Mouse (Mus musculus) forebrain, embryonic 13.5 days (tissue): Measurements from ENCODE around the gene Usp2. TPM values are rescaled to one million over a fixed set of nuclear protein-coding genes. Genes with fewer than 3 reads are reported as not detected.

Experiments
- ATAC-seq: fragments of 200-750 bp; cut with Nextera tagmentation; 2 replicates; pipeline ENCODE4 v1.8.0; 2017
- H3K27ac ChIP-seq: fragments of 300-500 bp; sonication (generic); 2 replicates; pipeline ENCODE4 v1.5.1; 2015; ENCODE audit warnings: inconsistent platforms, mild to moderate bottlenecking, moderate library complexity
- H3K27me3 ChIP-seq: fragments of 300-500 bp; sonication (generic); 2 replicates; pipeline ENCODE4 v1.6.1; 2015; ENCODE audit warnings: mild to moderate bottlenecking, inconsistent platforms
- H3K36me3 ChIP-seq: fragments of 300-500 bp; sonication (generic); 2 replicates; pipeline ENCODE4 v1.6.1; 2015; ENCODE audit warnings: mild to moderate bottlenecking, inconsistent platforms; ENCODE audit not compliant: poor library complexity, severe bottlenecking
- H3K4me1 ChIP-seq: fragments of 300-500 bp; sonication (generic); 2 replicates; pipeline ENCODE4 v1.6.1; 2015; ENCODE audit warnings: inconsistent platforms
- H3K4me2 ChIP-seq: fragments of 300-500 bp; sonication (generic); 2 replicates; pipeline ENCODE4 v1.6.1; 2015; ENCODE audit warnings: inconsistent platforms, mild to moderate bottlenecking, moderate library complexity
- H3K4me3 ChIP-seq: fragments of 300-500 bp; sonication (generic); 2 replicates; pipeline ENCODE4 v1.5.1; 2015; ENCODE audit warnings: mild to moderate bottlenecking, inconsistent platforms
- H3K9ac ChIP-seq: fragments of 300-500 bp; sonication (generic); 2 replicates; pipeline ENCODE4 v1.6.1; 2015; ENCODE audit warnings: mild to moderate bottlenecking, inconsistent platforms
- H3K9me3 ChIP-seq: fragments of 300-500 bp; sonication (generic); replicated peaks from 2 replicates; pipeline ENCODE4 v1.6.1; 2016; ENCODE audit warnings: inconsistent platforms
- WGBS: fragments of 180-500 bp; shearing (Covaris S2); methylation state at CpG from one replicate; pipeline ENCODE4 v1.1.7; 2015; 5-methylcytosine and 5-hydroxymethylcytosine counted together
- polyA plus RNA-seq: library from polyadenylated mRNA; unstranded; fragments of >200 nt; fragmentation: Nextera tagmentation; extraction: Ambion mirVana; gene quantifications from 2 replicates; pipeline ENCODE4 v1.2.1, GENCODE M21; 2015

The Usp2 gene
- 7.1 and 8.6 TPM in 2 replicates for polyA plus RNA-seq

GRCm38 (mm10) chr9:44066785-44067225, at the start of gene Usp2:
Gene Usp2, plus strand, starts transcription at chr9:44067021.
- Histone ChIP-seq H3K27ac (no peak within 1 kb of the TSS; the same call in 1 of the 2 replicates), H3K36me3 (no peaks in the 10 kb centered on the region), H3K27me3 (peaks cover 8% of the 10 kb centered on the region; the same call in 1 of the 2 replicates), H3K9me3 (no peaks in the 10 kb centered on the region), H3K4me1 (peaks cover 24% of the 10 kb centered on the region), H3K4me3 (peak within 1 kb of the TSS; percentile 48), H3K9ac (peak within 1 kb of the TSS; percentile 63), H3K4me2 (peak within 1 kb of the TSS; percentile 83)
- peak; percentile 98 for ATAC-seq
- under 1% methylated on average over 37 of the region's 38 CpGs for WGBS

- Histone ChIP-seq H3K4me2 (no peak overlapping the region), H3K27ac (no peak overlapping the region), H3K9ac (no peak overlapping the region), H3K9me3 (no peaks in the 10 kb centered on the region), H3K4me3 (no peak overlapping the region), H3K36me3 (no peaks in the 10 kb centered on the region), H3K27me3 (no peaks in the 10 kb centered on the region), H3K4me1 (peaks cover 5% of the 10 kb centered on the region; the same call in 1 of the 2 replicates)
- 78% methylated on average over 5 of the region's 5 CpGs for WGBS
- no peak for ATAC-seq
Measured at GRCm38 (mm10) chr9:44017846-44018245, 49.0 kb upstream of the Usp2 start.

GRCm38 (mm10) chr9:44020001-44020400, 46.8 kb upstream of the Usp2 start:
- Histone ChIP-seq H3K4me2 (no peak overlapping the region), H3K4me3 (no peak overlapping the region), H3K27me3 (no peaks in the 10 kb centered on the region), H3K4me1 (no peaks in the 10 kb centered on the region), H3K9ac (no peak overlapping the region), H3K36me3 (no peaks in the 10 kb centered on the region), H3K9me3 (no peaks in the 10 kb centered on the region), H3K27ac (no peak overlapping the region)
- no peak for ATAC-seq
- WGBS, result 82% methylated on average over 7 of the region's 7 CpGs

- Histone ChIP-seq H3K4me3 (no peak overlapping the region), H3K9me3 (no peaks in the 10 kb centered on the region), H3K4me1 (no peaks in the 10 kb centered on the region), H3K27ac (no peak overlapping the region), H3K9ac (no peak overlapping the region), H3K4me2 (no peak overlapping the region), H3K36me3 (no peaks in the 10 kb centered on the region), H3K27me3 (no peaks in the 10 kb centered on the region)
- WGBS, result 80% methylated on average over 8 of the region's 8 CpGs
- ATAC-seq, result no peak
Measured at GRCm38 (mm10) chr9:44022100-44022847, 44.5 kb upstream of the Usp2 start.

GRCm38 (mm10) chr9:44024096-44024495, 42.7 kb upstream of the Usp2 start:
- H3K36me3 ChIP-seq, result no peaks in the 10 kb centered on the region
- no peak overlapping the region for H3K4me3 ChIP-seq
- H3K9me3 ChIP-seq, result no peaks in the 10 kb centered on the region
- 0 out of 2 replicates have a peak, but pooled peaks cover 4% of the 10 kb centered on the region for H3K4me1 ChIP-seq
- 72% methylated on average over 3 of the region's 3 CpGs for WGBS
- ATAC-seq, result no peak
- no peak overlapping the region for H3K27ac ChIP-seq
- H3K9ac ChIP-seq, result no peak overlapping the region
- H3K4me2 ChIP-seq, result no peak overlapping the region
- H3K27me3 ChIP-seq, result no peaks in the 10 kb centered on the region

GRCm38 (mm10) chr9:44029580-44030236, 37.1 kb upstream of the Usp2 start:
- Histone ChIP-seq H3K9ac (no peak overlapping the region), H3K4me1 (0 out of 2 replicates have a peak, but pooled peaks cover 4% of the 10 kb centered on the region), H3K27me3 (no peaks in the 10 kb centered on the region), H3K4me2 (no peak overlapping the region), H3K4me3 (no peak overlapping the region), H3K27ac (no peak overlapping the region), H3K9me3 (no peaks in the 10 kb centered on the region), H3K36me3 (no peaks in the 10 kb centered on the region)
- 65% methylated on average over 5 of the region's 5 CpGs for WGBS
- ATAC-seq, result no peak

- 96% methylated on average over 4 of the region's 4 CpGs for WGBS
- Histone ChIP-seq H3K4me2 (no peak overlapping the region), H3K9ac (no peak overlapping the region), H3K4me1 (0 out of 2 replicates have a peak, but pooled peaks cover 4% of the 10 kb centered on the region), H3K27ac (no peak overlapping the region), H3K4me3 (no peak overlapping the region), H3K36me3 (no peaks in the 10 kb centered on the region), H3K27me3 (0 out of 2 replicates have a peak, but pooled peaks cover under 1% of the 10 kb centered on the region), H3K9me3 (no peaks in the 10 kb centered on the region)
- ATAC-seq, result no peak
Measured at GRCm38 (mm10) chr9:44030646-44031045, 36.2 kb upstream of the Usp2 start.

GRCm38 (mm10) chr9:44031079-44031478, 35.7 kb upstream of the Usp2 start:
- Histone ChIP-seq H3K36me3 (no peaks in the 10 kb centered on the region), H3K4me1 (0 out of 2 replicates have a peak, but pooled peaks cover 4% of the 10 kb centered on the region), H3K9me3 (no peaks in the 10 kb centered on the region), H3K27me3 (0 out of 2 replicates have a peak, but pooled peaks cover 5% of the 10 kb centered on the region), H3K4me2 (no peak overlapping the region), H3K4me3 (no peak overlapping the region), H3K9ac (no peak overlapping the region), H3K27ac (no peak overlapping the region)
- ATAC-seq, result no peak
- 87% methylated on average over 5 of the region's 5 CpGs for WGBS

GRCm38 (mm10) chr9:44031946-44032345, 34.9 kb upstream of the Usp2 start:
- Histone ChIP-seq H3K36me3 (no peaks in the 10 kb centered on the region), H3K27me3 (0 out of 2 replicates have a peak, but pooled peaks cover 5% of the 10 kb centered on the region), H3K4me3 (no peak overlapping the region), H3K9me3 (no peaks in the 10 kb centered on the region), H3K4me1 (0 out of 2 replicates have a peak, but pooled peaks cover 4% of the 10 kb centered on the region), H3K27ac (no peak overlapping the region), H3K4me2 (no peak overlapping the region), H3K9ac (no peak overlapping the region)
- 85% methylated on average over 4 of the region's 4 CpGs for WGBS
- no peak for ATAC-seq

- Histone ChIP-seq H3K4me2 (no peak overlapping the region), H3K27ac (no peak overlapping the region), H3K4me3 (no peak overlapping the region), H3K36me3 (no peaks in the 10 kb centered on the region), H3K4me1 (no peaks in the 10 kb centered on the region), H3K9me3 (no peaks in the 10 kb centered on the region), H3K27me3 (0 out of 2 replicates have a peak, but pooled peaks cover 5% of the 10 kb centered on the region), H3K9ac (no peak overlapping the region)
- 89% methylated on average over 5 of the region's 5 CpGs for WGBS
- no peak for ATAC-seq
Measured at GRCm38 (mm10) chr9:44033317-44033716, 33.5 kb upstream of the Usp2 start.

- ATAC-seq, result no peak
- Histone ChIP-seq H3K27me3 (0 out of 2 replicates have a peak, but pooled peaks cover 5% of the 10 kb centered on the region), H3K4me1 (no peaks in the 10 kb centered on the region), H3K9me3 (no peaks in the 10 kb centered on the region), H3K27ac (no peak overlapping the region), H3K36me3 (no peaks in the 10 kb centered on the region), H3K4me2 (no peak overlapping the region), H3K9ac (no peak overlapping the region), H3K4me3 (no peak overlapping the region)
- 77% methylated on average over 13 of the region's 13 CpGs for WGBS
Measured at GRCm38 (mm10) chr9:44033957-44034727, 32.7 kb upstream of the Usp2 start.
